Mouse (Mus musculus) megakaryocyte, embryonic 14.5 days (primary cell): ENCODE results near the gene Rcc2. TPM values are rescaled to one million over a fixed set of nuclear protein-coding genes. Genes with fewer than 3 reads are reported as not detected.
A peak's percentile ranks its signal among the peaks of the same experiment; 100 is the strongest.

Experiments used
- H3K27me3 ChIP-seq: replicated peaks from 2 replicates; pipeline ENCODE3; 2012; ENCODE audit warnings: inconsistent platforms
- H3K36me3 ChIP-seq: replicated peaks from 2 replicates; pipeline ENCODE3; 2012; ENCODE audit warnings: low read length, inconsistent platforms, mixed read lengths
- H3K4me1 ChIP-seq: 2 replicates; pipeline ENCODE4 v1.6.1; 2012; ENCODE audit warnings: inconsistent platforms
- H3K4me3 ChIP-seq: replicated peaks from 2 replicates; pipeline ENCODE3; 2012; ENCODE audit warnings: moderate library complexity, mild to moderate bottlenecking, inconsistent platforms
- H3K9me3 ChIP-seq: 2 replicates; pipeline ENCODE4 v1.6.1; 2012; ENCODE audit warnings: inconsistent platforms
- FLI1 ChIP-seq: IDR thresholded peaks from 2 replicates; pipeline ENCODE4 v1.6.1; 2012; ENCODE audit warnings: low read length, inconsistent platforms, mixed read lengths
- GATA1 ChIP-seq: IDR thresholded peaks from 3 replicates; pipeline ENCODE4 v1.6.1; 2012; ENCODE audit warnings: mixed read lengths, low read length, inconsistent platforms, borderline replicate concordance
- polyA plus RNA-seq: library from polyadenylated mRNA; stranded (reverse); fragments of >175 nt; gene quantifications from 2 replicates; pipeline ENCODE4 v1.2.3, GENCODE M21; 2012; ENCODE audit warnings: low replicate concordance; ENCODE audit not compliant: insufficient read depth

Rcc2 gene
- polyA plus RNA-seq, 1 experiment: 233 TPM

DNA sequence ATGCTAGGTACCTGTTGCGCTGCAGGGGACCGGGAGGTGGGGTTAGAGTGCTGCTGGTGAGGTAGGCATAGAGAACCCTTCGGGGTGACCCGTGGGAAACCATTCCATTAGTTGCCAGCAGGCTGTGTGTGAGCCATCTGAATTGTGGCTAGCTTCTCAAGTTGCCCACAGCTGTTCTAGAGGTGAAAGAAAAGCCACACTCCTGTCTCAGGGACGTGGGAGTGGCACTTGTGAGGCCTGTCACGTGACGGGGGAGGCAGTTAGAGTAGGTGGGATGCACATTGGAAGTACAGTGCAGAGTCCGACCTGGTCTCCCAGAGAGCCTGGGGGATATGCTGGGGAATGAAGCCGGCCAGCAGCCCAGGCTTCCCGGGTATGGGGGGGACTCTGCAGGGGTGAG lies 9.3 kb downstream of the Rcc2 start:
- no peaks in the 10 kb centered on the region for H3K27me3 ChIP-seq
- H3K4me3 ChIP-seq: no peak overlapping the region
- H3K9me3 ChIP-seq: no peaks in the 10 kb centered on the region
- H3K36me3 ChIP-seq: peaks cover 97% of the 10 kb centered on the region
- H3K4me1 ChIP-seq: peaks cover 94% of the 10 kb centered on the region
- TF ChIP-seq GATA1: no peak
- no peak for TF ChIP-seq FLI1

GRCm38 (mm10) chr4:140710781-140711180 lies 10.4 kb downstream of the Rcc2 start:
- Histone ChIP-seq H3K27me3 (no peaks in the 10 kb centered on the region), H3K36me3 (peaks cover 96% of the 10 kb centered on the region), H3K4me1 (peaks cover 92% of the 10 kb centered on the region), H3K4me3 (no peak overlapping the region), H3K9me3 (no peaks in the 10 kb centered on the region)
- no peak for TF ChIP-seq GATA1
- TF ChIP-seq FLI1: no peak

- H3K27me3 ChIP-seq: no peaks in the 10 kb centered on the region
- TF ChIP-seq GATA1: no peak
- no peaks in the 10 kb centered on the region for H3K9me3 ChIP-seq
- H3K36me3 ChIP-seq: peaks cover 96% of the 10 kb centered on the region
- H3K4me3 ChIP-seq: no peak overlapping the region
- peaks cover 92% of the 10 kb centered on the region for H3K4me1 ChIP-seq
Measured at GRCm38 (mm10) chr4:140711360-140711759, 11.0 kb downstream of the Rcc2 start.

DNA sequence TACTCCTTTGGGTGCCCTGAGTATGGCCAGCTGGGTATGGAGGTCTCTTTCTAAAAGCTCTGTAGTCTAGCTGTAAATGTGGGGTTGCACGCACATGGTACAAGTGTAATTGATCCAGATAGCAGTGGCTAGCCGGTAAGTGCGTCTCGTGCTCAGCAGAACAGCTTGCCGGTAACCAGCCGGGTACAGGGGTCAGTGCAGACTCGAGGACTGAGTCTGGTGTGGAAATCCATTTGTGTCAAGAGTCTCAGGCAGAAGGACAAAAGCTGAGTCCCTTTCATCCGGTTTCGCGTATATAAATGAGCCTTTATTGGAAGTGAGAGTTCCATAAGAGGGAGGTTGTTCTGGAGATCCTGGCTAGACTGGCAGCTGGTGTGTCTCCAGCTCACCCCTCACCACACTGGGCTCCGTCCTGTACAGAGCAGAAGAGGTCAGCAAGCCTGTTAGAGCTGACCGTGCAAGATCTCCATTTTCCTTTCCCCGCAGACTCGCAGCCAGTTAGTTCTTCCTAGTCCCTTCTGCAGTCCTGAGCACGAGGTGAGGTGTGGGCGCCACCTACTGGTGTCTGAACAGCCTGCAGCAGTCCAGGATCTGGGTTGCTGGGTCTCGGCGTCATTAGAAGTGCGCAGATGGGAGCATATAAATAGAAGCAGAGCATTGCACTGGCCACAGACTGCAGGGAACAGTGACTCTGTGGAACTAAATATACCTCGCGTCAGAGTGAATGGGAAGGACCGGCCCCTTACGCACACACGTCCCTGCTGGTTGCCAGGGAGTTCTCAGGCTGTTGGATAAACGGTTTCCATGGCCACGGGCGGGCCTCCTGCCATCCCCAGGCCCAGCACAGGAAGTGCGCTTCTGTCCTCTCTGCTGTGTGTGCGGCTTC lies 13.4 kb downstream of the Rcc2 start:
- H3K36me3 ChIP-seq: peaks cover 98% of the 10 kb centered on the region
- H3K9me3 ChIP-seq: no peaks in the 10 kb centered on the region
- H3K4me1 ChIP-seq: peaks cover 93% of the 10 kb centered on the region
- no peaks in the 10 kb centered on the region for H3K27me3 ChIP-seq
- TF ChIP-seq GATA1: no peak
- TF ChIP-seq FLI1: no peak
- peak overlapping the region; percentile 64 for H3K4me3 ChIP-seq

GRCm38 (mm10) chr4:140714586-140714985 lies 14.2 kb downstream of the Rcc2 start:
- no peaks in the 10 kb centered on the region for H3K27me3 ChIP-seq
- peaks cover 96% of the 10 kb centered on the region for H3K36me3 ChIP-seq

DNA sequence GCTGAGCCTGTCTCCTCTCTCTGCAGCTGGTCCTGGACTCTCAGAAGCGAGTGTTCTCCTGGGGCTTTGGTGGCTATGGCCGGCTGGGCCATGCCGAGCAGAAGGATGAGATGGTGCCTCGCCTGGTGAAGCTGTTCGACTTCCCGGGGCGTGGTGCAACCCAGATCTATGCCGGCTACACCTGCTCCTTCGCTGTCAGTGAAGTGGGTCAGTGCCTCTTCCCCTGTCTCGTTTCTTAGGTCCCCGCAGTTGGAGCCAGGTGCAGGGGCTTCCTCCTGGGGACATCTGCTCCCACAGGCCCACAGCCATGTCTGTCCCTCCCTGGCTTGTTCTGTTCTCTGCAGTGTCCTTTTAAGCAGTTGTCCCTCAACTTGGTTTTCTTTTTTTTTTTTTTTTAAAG lies 16.7 kb downstream of the Rcc2 start:
- H3K9me3 ChIP-seq: no peaks in the 10 kb centered on the region
- TF ChIP-seq GATA1 (no peak), FLI1 (no peak)
- peaks cover 84% of the 10 kb centered on the region for H3K4me1 ChIP-seq
- no peaks in the 10 kb centered on the region for H3K27me3 ChIP-seq
- no peak overlapping the region for H3K4me3 ChIP-seq
- H3K36me3 ChIP-seq: peaks cover 96% of the 10 kb centered on the region

More at GRCm38 (mm10) chr4:140714586-140714985, 14.2 kb downstream of the Rcc2 start:
- no peak overlapping the region for H3K4me3 ChIP-seq
- H3K9me3 ChIP-seq: no peaks in the 10 kb centered on the region
- peaks cover 88% of the 10 kb centered on the region for H3K4me1 ChIP-seq
- TF ChIP-seq FLI1 (no peak), GATA1 (no peak)

DNA sequence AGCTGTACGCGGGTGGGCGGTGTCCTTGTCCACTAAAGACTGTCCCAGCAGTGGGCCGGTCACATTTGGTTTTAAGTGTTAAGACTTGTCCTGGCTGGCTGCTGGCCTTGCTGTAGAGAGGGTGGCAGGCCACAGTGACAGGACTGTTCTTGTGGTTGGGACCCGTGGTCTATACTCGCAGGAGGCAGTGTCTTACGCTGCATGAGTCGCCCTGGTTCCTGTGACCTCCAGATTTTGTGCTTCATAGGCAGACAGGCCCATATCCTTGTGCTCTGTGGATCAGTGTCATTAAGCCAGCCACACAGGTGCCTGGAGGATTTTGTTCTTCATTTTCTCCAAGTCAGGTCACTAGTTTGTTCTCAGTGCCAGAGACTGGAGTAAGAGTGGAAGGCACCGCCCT lies 18.1 kb downstream of the Rcc2 start:
- H3K36me3 ChIP-seq: peaks cover 95% of the 10 kb centered on the region
- no peaks in the 10 kb centered on the region for H3K9me3 ChIP-seq
- no peaks in the 10 kb centered on the region for H3K27me3 ChIP-seq
- TF ChIP-seq FLI1 (no peak), GATA1 (no peak)
- peaks cover 70% of the 10 kb centered on the region for H3K4me1 ChIP-seq
- H3K4me3 ChIP-seq: no peak overlapping the region

GRCm38 (mm10) chr4:140720091-140720490 lies 19.8 kb downstream of the Rcc2 start:
- peaks cover 97% of the 10 kb centered on the region for H3K36me3 ChIP-seq
- TF ChIP-seq FLI1 (no peak), GATA1 (no peak)
- no peaks in the 10 kb centered on the region for H3K27me3 ChIP-seq
- H3K4me1 ChIP-seq: peaks cover 56% of the 10 kb centered on the region
- H3K9me3 ChIP-seq: no peaks in the 10 kb centered on the region
- H3K4me3 ChIP-seq: no peak overlapping the region

DNA sequence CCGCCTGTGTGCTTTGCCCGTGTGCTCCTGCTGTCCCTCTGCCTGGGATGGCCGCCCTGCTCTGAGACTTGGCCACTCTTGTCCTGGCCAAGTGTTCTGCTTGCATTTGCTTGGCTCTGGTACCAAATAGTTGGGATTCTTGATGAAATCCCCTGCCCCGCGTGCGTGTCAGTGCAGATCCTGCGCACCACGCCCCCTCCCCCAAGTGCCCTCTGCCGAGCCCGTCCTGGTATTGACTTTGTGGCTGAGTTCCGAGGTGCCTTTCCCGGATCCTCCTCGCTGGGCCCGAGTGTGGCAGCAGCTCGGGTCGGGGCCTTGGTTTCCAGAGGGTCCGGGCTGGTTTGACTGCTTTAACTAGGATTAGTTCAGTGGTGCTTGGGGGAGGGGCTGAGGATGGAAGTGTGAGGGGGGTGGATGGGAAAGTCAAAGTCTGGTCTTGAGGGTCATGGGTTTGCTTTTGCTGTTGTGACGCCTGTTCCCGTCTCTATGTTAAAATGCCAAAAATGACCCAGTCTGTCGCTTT lies 21.7 kb downstream of the Rcc2 start:
- peaks cover 90% of the 10 kb centered on the region for H3K36me3 ChIP-seq
- no peak overlapping the region for H3K4me3 ChIP-seq
- no peaks in the 10 kb centered on the region for H3K27me3 ChIP-seq

GRCm38 (mm10) chr4:140722710-140723109 lies 22.4 kb downstream of the Rcc2 start:
- peaks cover 32% of the 10 kb centered on the region for H3K4me1 ChIP-seq
- H3K27me3 ChIP-seq: no peaks in the 10 kb centered on the region
- no peak overlapping the region for H3K4me3 ChIP-seq
- TF ChIP-seq FLI1: no peak
- TF ChIP-seq GATA1: no peak
- peaks cover 84% of the 10 kb centered on the region for H3K36me3 ChIP-seq
- H3K9me3 ChIP-seq: no peaks in the 10 kb centered on the region

More for the DNA sequence above, 21.7 kb downstream of the Rcc2 start:
- H3K9me3 ChIP-seq: no peaks in the 10 kb centered on the region
- H3K4me1 ChIP-seq: peaks cover 37% of the 10 kb centered on the region
- TF ChIP-seq FLI1: no peak
